Comparison of ENCODE assay signal across 9 mouse cellular contexts in genomic region chr12:98577861-98578360, GRCm38 (mm10). TPM values are rescaled to one million over a fixed set of nuclear protein-coding genes. Genes with fewer than 3 reads are reported as not detected.
DNase-seq lines count a peak whose midpoint lies in the region; ATAC-seq and TF ChIP-seq lines count a peak whose summit lies in the region.
"Had no signal": no experiment of that assay in that cellular context is flagged by ENCODE, and none has a peak within 500 bp of the region (broad histone marks: within the 10 kb centered on the region; RNA-seq: fewer than 3 reads in every experiment).

Kcnk10 (minus strand) TSS chr12:98578310.

- intact Hi-C loops in heart, postnatal 10 days (cut with DNase I), result no loop called here

- H3K4me1 ChIP-seq in heart, embryonic 15.5 days (replicated peaks), result peaks cover 16% of the 10 kb centered on the region
- peaks cover 3% of the 10 kb centered on the region; the same call in 1 of the 2 replicates for H3K4me1 ChIP-seq in heart, postnatal 0 days (ENCODE audit: control insufficient read depth, insufficient read depth)
- H3K4me1 ChIP-seq in limb, embryonic 13.5 days, result peaks cover 20% of the 10 kb centered on the region
- H3K4me1 ChIP-seq: liver, embryonic 15.5 days had no signal

- WGBS in heart, embryonic 15.5 days, result 2% methylated on average over 22 of the region's 22 CpGs
- WGBS in heart, postnatal 0 days, result under 1% methylated on average over 22 of the region's 22 CpGs
- WGBS in limb, embryonic 13.5 days, result under 1% methylated on average over 22 of the region's 22 CpGs

- TF ChIP-seq CTCF in heart, postnatal 0 days (IDR thresholded peaks at IDR 0.05; ENCODE audit: low read depth), result no peak

- peaks cover 54% of the 10 kb centered on the region for H3K27me3 ChIP-seq in heart, embryonic 15.5 days
- peaks cover 60% of the 10 kb centered on the region for H3K27me3 ChIP-seq in heart, postnatal 0 days (ENCODE audit: control insufficient read depth, insufficient read depth, low read length)
- peaks cover 70% of the 10 kb centered on the region for H3K27me3 ChIP-seq in limb, embryonic 13.5 days

- no peak for ATAC-seq in heart, embryonic 15.5 days (replicated peaks; ENCODE audit: insufficient number of reproducible peaks, insufficient read depth, low FRiP score, low read depth)
- ATAC-seq in heart, postnatal 0 days (ENCODE audit: insufficient read depth, low read depth), result no peak
- ATAC-seq in limb, embryonic 13.5 days (ENCODE audit: low FRiP score, low read depth), result 0 out of 2 replicates have a peak, but pooled peaks have one; percentile 14

- no peaks in the 10 kb centered on the region for H3K9me3 ChIP-seq in heart, embryonic 15.5 days (replicated peaks)
- H3K9me3 ChIP-seq in heart, postnatal 0 days (replicated peaks; ENCODE audit: control insufficient read depth, low read length), result no peaks in the 10 kb centered on the region
- no peaks in the 10 kb centered on the region for H3K9me3 ChIP-seq in limb, embryonic 13.5 days
- H3K9me3 ChIP-seq: liver, embryonic 15.5 days had no signal

- H3K4me3 ChIP-seq in heart, embryonic 15.5 days, result peak within 1 kb of the TSS; percentile 43
- peak within 1 kb of the TSS; percentile 42 for H3K4me3 ChIP-seq in heart, postnatal 0 days (ENCODE audit: low read depth, low read length)
- peak within 1 kb of the TSS; percentile 35 for H3K4me3 ChIP-seq in limb, embryonic 13.5 days
- H3K4me3 ChIP-seq: liver, embryonic 15.5 days had no signal

- H3K36me3 ChIP-seq in heart, embryonic 15.5 days, result no peaks in the 10 kb centered on the region
- H3K36me3 ChIP-seq in heart, postnatal 0 days (replicated peaks; ENCODE audit: control insufficient read depth, insufficient read depth, low read length), result no peaks in the 10 kb centered on the region
- H3K36me3 ChIP-seq in limb, embryonic 13.5 days, result no peaks in the 10 kb centered on the region
- H3K36me3 ChIP-seq: liver, embryonic 15.5 days had no signal

- no peak within 1 kb of the TSS for H3K27ac ChIP-seq in heart, embryonic 15.5 days
- no peak within 1 kb of the TSS for H3K27ac ChIP-seq in heart, postnatal 0 days (ENCODE audit: low read depth)
- H3K27ac ChIP-seq in limb, embryonic 13.5 days, result no peak within 1 kb of the TSS
- H3K27ac ChIP-seq: liver, embryonic 15.5 days had no signal

- H3K4me2 ChIP-seq in heart, embryonic 15.5 days, result peak within 1 kb of the TSS; percentile 77
- H3K4me2 ChIP-seq in heart, postnatal 0 days (ENCODE audit: low read depth, low read length), result peak within 1 kb of the TSS; percentile 60
- H3K4me2 ChIP-seq in limb, embryonic 13.5 days (replicated peaks), result peak within 1 kb of the TSS; percentile 64
- H3K4me2 ChIP-seq: liver, embryonic 15.5 days had no signal

- no peak within 1 kb of the TSS for H3K9ac ChIP-seq in heart, embryonic 15.5 days
- H3K9ac ChIP-seq in heart, postnatal 0 days (replicated peaks; ENCODE audit: low read depth, low read length), result no peak within 1 kb of the TSS; the same call in 1 of the 2 replicates
- 0 out of 2 replicates have a peak within 1 kb of the TSS, but pooled peaks have one; percentile 43 for H3K9ac ChIP-seq in limb, embryonic 13.5 days
- H3K9ac ChIP-seq: liver, embryonic 15.5 days had no signal

- TF ChIP-seq EP300 in heart, postnatal 0 days (IDR thresholded peaks at IDR 0.05; ENCODE audit: low read depth), result no peak

- no peak for DNase-seq in heart, postnatal 10 days
- DNase-seq in CD4-positive, CD25-positive, alpha-beta regulatory T cell, adult 2 months (ENCODE audit: low read depth, low spot score), result peak; percentile 83
- peak; percentile 54 to 68 for DNase-seq in cerebellum, postnatal 14 days
- no peak for DNase-seq in heart, postnatal 0 days (ENCODE audit: low spot score)
- DNase-seq in spleen, postnatal 14 days (ENCODE audit: low spot score in 2 of 2), result peak; percentile 18 to 51
- DNase-seq in c-Kit-positive CD71-positive TER-119-positive erythroid progenitor cells, embryonic 14.5 days (ENCODE audit: low spot score), result no peak

RNA-seq across cellular contexts. Expression of gene Kcnk10, which starts in this region (rescaled TPM):
- 0.16 and 0.82 TPM in 2 replicates for polyA plus RNA-seq in heart, embryonic 15.5 days (2015; fragmentation: Nextera tagmentation; extraction: Ambion mirVana)
- under 1 TPM in 1 of 2 experiments, not detected in 1; 0.02 TPM for total RNA-seq in heart, postnatal 10 days (2021)
- total RNA-seq in heart, postnatal 0 days (2014; rRNA removed; ENCODE audit: low replicate concordance), result not detected in 2 replicates
- polyA plus RNA-seq in heart, postnatal 0 days (2015; fragmentation: Nextera tagmentation; extraction: Ambion mirVana), result not detected in 2 replicates
- 0.05 and 0.15 TPM in 2 replicates for polyA plus RNA-seq in limb, embryonic 13.5 days (2015; fragmentation: Nextera tagmentation; extraction: Ambion mirVana)

Comparison
In these comparisons a context has a peak if more than half of its experiments do, and no peak if none do; other contexts are left out.
1. Peak in ATAC-seq, H3K4me3 ChIP-seq, H3K9ac ChIP-seq and H3K4me2 ChIP-seq in limb, embryonic 13.5 days; RNA of the gene not detected or under 1 TPM.
2. DNase-seq: peak in CD4-positive, CD25-positive, alpha-beta regulatory T cell, adult 2 months (single experiment), cerebellum, postnatal 14 days (2 of 2) and spleen, postnatal 14 days (2 of 2); none in heart, postnatal 10 days (0 of 2), heart, postnatal 0 days (single experiment) and c-Kit-positive CD71-positive TER-119-positive erythroid progenitor cells, embryonic 14.5 days (single experiment).
3. Peak in every context shown above with its lines, with median percentiles within 50 percentile points of each other: H3K4me2 ChIP-seq and H3K4me3 ChIP-seq.